Mouse (Mus musculus): Measurements from ENCODE around the gene Vsig10l. TPM values are rescaled to one million over a fixed set of nuclear protein-coding genes. Genes with fewer than 3 reads are reported as not detected.

The Vsig10l gene
- polyA plus RNA-seq (2016; fragmentation: Nextera tagmentation; extraction: Ambion mirVana) = 1.2 and 1.3 TPM in 2 replicates

DNA sequence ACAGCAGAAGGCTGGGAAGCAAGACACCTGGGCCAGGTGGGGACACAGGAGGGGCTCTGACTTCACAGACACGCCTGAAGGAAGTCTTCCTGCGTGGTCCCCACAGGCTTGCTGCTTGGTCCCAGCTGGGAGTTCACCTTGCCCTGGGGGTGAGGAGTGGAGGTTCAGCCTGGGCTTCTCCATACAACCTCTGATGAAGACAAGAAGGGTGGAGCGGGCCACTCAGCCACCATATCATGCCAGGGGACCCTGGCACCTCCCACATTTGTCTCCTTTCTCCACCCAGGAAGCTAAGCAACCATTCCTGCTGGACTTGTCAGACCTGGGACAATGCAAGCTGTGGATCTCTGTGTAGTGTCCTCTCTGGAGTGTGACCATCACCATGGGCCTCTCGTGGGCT lies at the start of gene Vsig10l:
TSS of gene Vsig10l (plus strand) at position 301 of the 400 bp plus-strand sequence.
- DNase-seq (ENCODE audit: low spot score) = no peak
- 61% methylated on average over 4 of the region's 4 CpGs for WGBS
- Histone ChIP-seq H3K36me3 (peaks cover 2% of the 10 kb centered on the region), H3K4me1 (peaks cover 17% of the 10 kb centered on the region), H3K4me3 (no peak within 1 kb of the TSS), H3K9me3 (replicated peaks) (no peaks in the 10 kb centered on the region), H3K27ac (no peak within 1 kb of the TSS), H3K27me3 (ENCODE audit: low read depth, poor library complexity, severe bottlenecking) (peaks cover 51% of the 10 kb centered on the region)

DNA sequence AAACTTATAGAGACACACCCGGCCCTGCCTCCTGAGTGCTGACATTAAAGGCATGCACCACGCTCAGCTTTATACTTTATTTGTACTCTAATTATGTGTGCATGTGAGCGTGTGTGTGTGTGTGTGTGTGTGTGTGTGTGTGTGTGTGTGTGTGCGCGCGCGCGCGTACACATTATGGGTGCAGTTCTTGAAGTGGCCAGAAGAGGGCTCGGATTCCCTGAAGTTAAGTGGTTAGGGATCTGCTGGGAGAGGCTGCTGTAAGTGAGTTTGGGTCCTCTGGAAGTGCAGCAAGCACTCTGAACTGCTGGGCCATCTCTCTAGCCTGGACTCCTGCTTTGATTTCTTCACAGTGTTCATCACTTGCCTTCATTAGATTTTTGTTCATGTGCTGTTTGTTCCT lies 45.7 kb upstream of the Vsig10l start:
- WGBS = 84% methylated on average over 10 of the region's 10 CpGs
- H3K27me3 ChIP-seq (ENCODE audit: low read depth, poor library complexity, severe bottlenecking) = no peaks in the 10 kb centered on the region

DNA sequence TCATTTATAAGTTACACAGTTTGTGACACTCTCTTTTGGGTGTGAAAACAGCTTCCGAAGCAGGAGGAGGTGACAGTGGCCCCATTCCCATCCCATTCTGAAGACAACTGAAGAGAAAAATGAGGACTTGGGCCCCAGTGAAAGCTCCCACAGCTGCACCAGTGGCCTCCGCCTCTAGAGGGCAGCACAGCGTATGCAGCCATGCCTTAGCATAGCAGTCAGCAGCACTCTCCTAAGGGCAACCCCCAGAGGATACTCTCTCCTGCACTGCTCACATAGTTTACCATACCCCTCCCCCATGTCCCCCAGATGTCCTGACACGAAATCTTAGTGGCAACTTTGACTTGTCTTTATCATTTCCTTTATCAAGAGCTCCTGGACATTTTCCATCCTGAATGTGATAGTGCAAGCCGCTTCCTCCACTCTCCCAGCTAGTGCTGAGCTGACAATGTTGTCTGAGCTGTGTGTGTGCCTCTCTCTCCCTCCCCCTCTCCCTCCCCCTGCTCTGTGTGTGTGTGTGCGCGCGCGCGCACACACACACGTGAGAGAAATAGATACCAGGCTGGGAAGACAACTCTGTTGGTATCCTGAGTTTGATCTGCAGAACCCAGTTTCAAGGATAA lies 39.8 kb upstream of the Vsig10l start:
- 16% methylated on average over 11 of the region's 11 CpGs for WGBS
- Histone ChIP-seq H3K4me3 (no peak overlapping the region), H3K27me3 (ENCODE audit: low read depth, poor library complexity, severe bottlenecking) (no peaks in the 10 kb centered on the region), H3K36me3 (no peaks in the 10 kb centered on the region), H3K4me1 (no peaks in the 10 kb centered on the region; the same call in 1 of the 2 replicates), H3K27ac (no peak overlapping the region), H3K9me3 (replicated peaks) (no peaks in the 10 kb centered on the region)
- DNase-seq (ENCODE audit: low spot score) = peak; percentile 85

More for the DNA sequence above, 45.7 kb upstream of the Vsig10l start:
- H3K9me3 ChIP-seq (replicated peaks) = no peaks in the 10 kb centered on the region
- H3K27ac ChIP-seq = no peak overlapping the region
- DNase-seq (ENCODE audit: low spot score) = no peak
- H3K4me3 ChIP-seq = no peak overlapping the region
- H3K4me1 ChIP-seq = no peaks in the 10 kb centered on the region
- H3K36me3 ChIP-seq = no peaks in the 10 kb centered on the region

DNA sequence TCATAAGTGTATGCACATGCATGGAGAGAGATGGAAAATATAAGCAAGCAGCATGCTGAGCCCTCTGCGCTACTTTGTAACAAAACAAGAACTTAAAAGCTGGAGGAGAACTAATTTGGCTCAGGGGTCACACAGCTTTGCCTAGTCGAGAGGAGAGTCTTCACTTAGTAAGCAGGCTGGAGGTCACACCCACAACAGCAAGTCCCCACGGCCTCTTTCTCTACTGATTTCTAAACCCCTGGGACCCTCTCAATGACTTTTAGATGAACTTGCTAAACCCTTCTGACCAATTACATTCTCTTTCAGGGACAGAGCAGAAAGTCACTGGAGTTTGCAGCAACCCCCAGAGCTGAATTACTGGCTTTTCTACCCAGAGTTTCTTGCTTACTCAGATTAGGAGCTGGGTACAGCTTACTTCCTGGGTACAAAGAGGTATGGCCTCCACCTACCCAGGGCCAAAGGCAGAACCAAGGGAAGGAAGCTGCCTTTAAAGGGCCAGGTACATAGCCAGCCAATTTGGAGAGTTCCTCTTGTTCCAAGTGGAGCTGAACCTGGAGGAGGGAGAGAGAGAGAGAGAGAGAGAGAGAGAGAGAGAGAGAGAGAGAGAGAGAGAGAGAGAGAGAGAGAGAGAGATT lies 38.8 kb upstream of the Vsig10l start:
- no peaks in the 10 kb centered on the region for H3K36me3 ChIP-seq
- H3K27me3 ChIP-seq (ENCODE audit: low read depth, poor library complexity, severe bottlenecking) = no peaks in the 10 kb centered on the region
- no peaks in the 10 kb centered on the region for H3K9me3 ChIP-seq (replicated peaks)
- no peak for DNase-seq (ENCODE audit: low spot score)
- H3K27ac ChIP-seq = no peak overlapping the region
- 68% methylated on average over 3 of the region's 3 CpGs for WGBS
- H3K4me1 ChIP-seq = no peaks in the 10 kb centered on the region; the same call in 1 of the 2 replicates
- H3K4me3 ChIP-seq = no peak overlapping the region

DNA sequence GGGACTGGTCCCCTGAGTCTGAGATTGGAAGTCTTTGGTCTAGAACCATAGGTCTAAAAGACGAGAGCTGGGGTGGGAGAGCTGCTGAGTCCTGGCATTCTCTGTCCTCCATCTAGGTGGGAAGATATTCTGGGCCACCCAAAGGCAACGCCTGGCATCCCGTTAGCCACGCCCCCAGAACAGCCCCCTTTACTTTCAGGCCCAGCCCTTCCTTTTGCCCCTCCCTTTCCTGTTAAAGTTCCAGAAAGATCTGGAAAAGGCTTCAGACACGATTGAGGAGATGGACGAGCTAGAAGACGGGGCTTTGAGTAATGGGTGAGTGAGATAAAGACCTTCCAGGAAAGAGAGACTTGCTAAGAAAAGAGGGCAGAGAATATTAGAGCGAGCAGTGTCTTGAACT lies 35.5 kb upstream of the Vsig10l start, which contains the start of gene Lim2:
TSS of gene Lim2 (plus strand) at position 265 of the 400 bp plus-strand sequence.
- Histone ChIP-seq H3K4me3 (no peak within 1 kb of the TSS), H3K27me3 (ENCODE audit: low read depth, poor library complexity, severe bottlenecking) (no peaks in the 10 kb centered on the region), H3K36me3 (no peaks in the 10 kb centered on the region), H3K4me1 (no peaks in the 10 kb centered on the region; the same call in 1 of the 2 replicates), H3K9me3 (replicated peaks) (no peaks in the 10 kb centered on the region), H3K27ac (no peak within 1 kb of the TSS)
- WGBS = 90% methylated on average over 8 of the region's 8 CpGs
- DNase-seq (ENCODE audit: low spot score) = no peak

DNA sequence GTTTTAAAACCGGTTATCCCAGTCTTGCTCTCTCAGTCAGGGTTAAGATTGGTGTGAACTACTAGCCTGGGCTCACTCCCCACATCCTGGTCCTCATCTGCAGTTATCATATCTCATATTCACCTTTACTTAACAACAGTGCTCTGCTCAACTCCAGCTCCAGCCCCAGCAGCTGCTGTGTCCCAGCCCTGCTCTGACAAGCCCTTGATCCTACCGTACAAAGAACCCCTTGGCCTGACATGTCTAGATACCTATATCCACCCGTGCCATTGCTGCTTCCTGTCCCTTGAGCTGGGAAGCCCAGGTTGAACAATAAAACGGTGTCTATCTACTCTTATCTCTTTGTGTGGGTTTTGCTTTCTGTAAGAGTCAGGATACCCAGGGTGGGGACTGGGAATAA lies 33.5 kb upstream of the Vsig10l start:
- no peaks in the 10 kb centered on the region for H3K9me3 ChIP-seq (replicated peaks)
- WGBS = 65% methylated on average over 4 of the region's 4 CpGs
- no peak for DNase-seq (ENCODE audit: low spot score)
- H3K27me3 ChIP-seq (ENCODE audit: low read depth, poor library complexity, severe bottlenecking) = no peaks in the 10 kb centered on the region
- no peak overlapping the region for H3K4me3 ChIP-seq
- no peak overlapping the region for H3K27ac ChIP-seq
- no peaks in the 10 kb centered on the region for H3K36me3 ChIP-seq
- no peaks in the 10 kb centered on the region for H3K4me1 ChIP-seq

DNA sequence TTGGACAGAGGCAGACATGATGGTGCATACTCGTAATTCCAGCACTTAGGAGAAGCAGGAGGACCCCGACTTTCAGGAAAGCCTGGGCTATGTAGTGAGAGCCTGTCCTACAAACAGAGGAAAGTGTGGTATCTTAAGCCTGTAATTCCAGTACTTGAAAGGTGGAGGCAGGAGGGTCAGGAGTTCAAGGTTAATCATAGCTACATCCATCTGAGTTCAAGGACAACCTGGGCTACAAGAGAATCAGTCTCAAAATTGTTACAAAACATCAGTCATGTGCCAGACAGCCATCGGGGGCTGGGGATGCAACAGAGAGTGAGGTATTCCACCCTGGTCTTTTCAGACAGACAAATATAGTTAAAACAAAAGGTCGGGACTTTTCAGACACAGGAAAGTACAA lies 30.1 kb upstream of the Vsig10l start:
- no peaks in the 10 kb centered on the region for H3K9me3 ChIP-seq (replicated peaks)
- DNase-seq (ENCODE audit: low spot score) = no peak
- H3K27me3 ChIP-seq (ENCODE audit: low read depth, poor library complexity, severe bottlenecking) = no peaks in the 10 kb centered on the region
- 81% methylated on average over 4 of the region's 4 CpGs for WGBS
- H3K4me3 ChIP-seq = no peak overlapping the region
- no peaks in the 10 kb centered on the region for H3K36me3 ChIP-seq
- no peaks in the 10 kb centered on the region for H3K4me1 ChIP-seq
- H3K27ac ChIP-seq = no peak overlapping the region

DNA sequence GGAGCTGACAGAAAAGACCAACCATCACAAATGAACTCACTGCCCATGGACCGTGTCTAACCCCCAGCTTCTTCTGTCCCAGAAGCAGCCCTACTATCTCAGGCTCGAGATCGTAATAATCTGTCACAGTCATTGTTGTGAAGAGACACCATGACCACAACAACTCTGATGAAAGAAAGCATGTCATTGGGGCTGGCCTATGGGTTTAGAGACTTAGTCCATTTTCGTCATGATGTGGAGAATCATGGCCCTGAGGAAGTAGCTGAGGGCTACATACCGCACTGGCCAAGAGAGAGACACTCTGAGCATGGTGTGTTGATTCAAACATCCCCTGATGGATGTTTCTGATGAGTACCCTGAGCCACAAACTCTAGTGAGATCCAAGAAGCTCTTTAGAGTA lies 28.3 kb upstream of the Vsig10l start:
- Histone ChIP-seq H3K9me3 (replicated peaks) (no peaks in the 10 kb centered on the region), H3K4me3 (no peak overlapping the region), H3K27me3 (ENCODE audit: low read depth, poor library complexity, severe bottlenecking) (no peaks in the 10 kb centered on the region), H3K27ac (no peak overlapping the region), H3K4me1 (no peaks in the 10 kb centered on the region), H3K36me3 (no peaks in the 10 kb centered on the region)
- no peak for DNase-seq (ENCODE audit: low spot score)
- 91% methylated on average over 5 of the region's 5 CpGs for WGBS

DNA sequence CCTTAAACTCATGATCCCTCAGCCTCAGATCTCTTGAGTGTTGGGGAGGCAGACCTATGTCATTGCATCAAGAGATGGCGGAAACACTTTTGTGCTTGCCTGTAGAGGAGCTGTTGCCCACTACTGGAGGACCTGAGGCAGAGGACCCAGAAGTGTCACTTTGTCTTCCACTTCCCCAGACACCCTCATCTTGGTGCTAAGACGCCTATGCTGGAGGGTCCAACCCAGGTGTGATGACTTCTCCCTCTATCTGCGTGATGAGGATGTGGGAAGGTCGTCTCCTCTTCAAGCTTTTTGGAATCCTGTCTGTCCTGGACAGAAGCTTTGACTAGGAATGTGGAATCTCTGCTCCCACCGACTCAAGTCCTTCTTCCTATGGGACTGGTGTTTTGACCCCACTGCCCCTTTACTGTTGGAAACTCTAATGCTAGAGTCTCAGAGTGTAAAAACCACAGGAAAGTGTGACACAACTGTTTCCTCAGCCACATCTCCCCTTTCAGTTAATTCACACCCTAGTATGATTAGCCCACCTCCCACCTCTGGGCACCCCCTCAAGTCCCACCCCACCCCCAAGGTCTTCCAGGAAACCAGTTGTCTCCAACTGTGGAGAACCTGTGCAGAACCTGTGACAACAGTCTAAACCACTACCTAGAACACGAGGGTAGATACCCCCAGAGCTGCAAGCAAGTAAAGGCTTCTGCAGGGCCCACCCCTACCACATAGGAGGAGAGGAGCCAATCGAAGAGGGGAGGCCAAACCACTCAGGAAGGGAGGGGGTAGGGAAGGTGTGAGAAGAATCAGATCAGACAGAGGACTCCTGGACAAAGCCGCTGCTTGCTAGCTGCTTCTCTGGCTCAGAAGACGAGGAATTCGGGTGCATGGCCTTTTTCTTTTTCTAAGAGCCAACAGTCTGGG lies 26.4 kb upstream of the Vsig10l start, which contains the start of gene Nkg7:
TSS of gene Nkg7 (plus strand) at position 733 of the 915 bp plus-strand sequence.
- DNase-seq (ENCODE audit: low spot score) = no peak
- no peak within 1 kb of the TSS for H3K27ac ChIP-seq
- H3K36me3 ChIP-seq = no peaks in the 10 kb centered on the region
- H3K27me3 ChIP-seq (ENCODE audit: low read depth, poor library complexity, severe bottlenecking) = no peaks in the 10 kb centered on the region
- no peaks in the 10 kb centered on the region for H3K4me1 ChIP-seq
- 71% methylated on average over 10 of the region's 10 CpGs for WGBS
- H3K4me3 ChIP-seq = no peak within 1 kb of the TSS
- no peaks in the 10 kb centered on the region for H3K9me3 ChIP-seq (replicated peaks)

DNA sequence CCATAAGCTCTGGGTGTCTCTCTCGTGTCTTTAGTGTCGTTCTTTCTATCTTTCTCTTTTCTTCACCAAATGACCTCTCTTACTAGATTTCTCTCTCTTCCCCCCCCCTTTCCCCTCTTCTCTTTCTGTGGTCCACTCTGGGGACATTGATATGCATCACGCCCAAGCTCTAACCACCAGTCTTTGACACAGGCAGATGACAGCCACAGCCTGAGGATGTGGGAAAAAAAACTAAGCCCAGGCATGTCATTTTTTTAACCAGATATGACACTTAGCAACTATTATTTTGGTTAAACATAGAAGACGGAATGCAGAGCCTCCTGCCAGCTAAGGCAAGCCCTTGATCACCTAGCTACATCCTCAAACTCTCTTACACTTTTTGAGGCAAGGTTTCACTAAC lies 24.3 kb upstream of the Vsig10l start:
- no peak overlapping the region for H3K27ac ChIP-seq
- H3K4me3 ChIP-seq = no peak overlapping the region
- H3K9me3 ChIP-seq (replicated peaks) = no peaks in the 10 kb centered on the region
- no peaks in the 10 kb centered on the region for H3K36me3 ChIP-seq
- H3K4me1 ChIP-seq = peaks cover 6% of the 10 kb centered on the region
- H3K27me3 ChIP-seq (ENCODE audit: low read depth, poor library complexity, severe bottlenecking) = no peaks in the 10 kb centered on the region
- DNase-seq (ENCODE audit: low spot score) = no peak
- WGBS = 83% methylated on average over 4 of the region's 4 CpGs

DNA sequence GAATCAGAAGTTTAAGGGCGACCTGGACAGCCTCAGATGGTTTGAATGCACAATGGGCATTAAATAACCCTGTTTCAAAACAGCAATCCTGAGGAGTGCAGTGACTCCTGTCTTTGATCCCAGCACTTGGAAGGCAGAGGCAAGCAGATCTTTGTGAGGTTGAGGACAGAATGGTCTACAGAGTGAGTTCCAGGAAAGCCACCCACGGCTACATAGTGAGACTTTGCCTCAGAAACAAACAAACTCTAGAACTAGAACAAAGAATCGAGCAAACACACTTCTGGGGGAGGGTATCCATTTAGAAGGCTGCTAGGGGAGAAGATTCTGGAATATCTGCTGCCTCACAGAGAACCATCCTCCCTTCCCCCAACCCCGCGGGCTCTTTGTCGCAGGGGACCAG lies 22.5 kb upstream of the Vsig10l start, which contains the start of gene Cldnd2:
TSS of gene Cldnd2 (plus strand) at position 301 of the 400 bp plus-strand sequence.
- peaks cover 16% of the 10 kb centered on the region for H3K4me1 ChIP-seq
- no peaks in the 10 kb centered on the region for H3K36me3 ChIP-seq
- no peak within 1 kb of the TSS for H3K27ac ChIP-seq
- WGBS = 85% methylated on average over 6 of the region's 6 CpGs
- H3K9me3 ChIP-seq (replicated peaks) = no peaks in the 10 kb centered on the region
- DNase-seq (ENCODE audit: low spot score) = no peak
- no peak within 1 kb of the TSS for H3K4me3 ChIP-seq
- no peaks in the 10 kb centered on the region for H3K27me3 ChIP-seq (ENCODE audit: low read depth, poor library complexity, severe bottlenecking)

DNA sequence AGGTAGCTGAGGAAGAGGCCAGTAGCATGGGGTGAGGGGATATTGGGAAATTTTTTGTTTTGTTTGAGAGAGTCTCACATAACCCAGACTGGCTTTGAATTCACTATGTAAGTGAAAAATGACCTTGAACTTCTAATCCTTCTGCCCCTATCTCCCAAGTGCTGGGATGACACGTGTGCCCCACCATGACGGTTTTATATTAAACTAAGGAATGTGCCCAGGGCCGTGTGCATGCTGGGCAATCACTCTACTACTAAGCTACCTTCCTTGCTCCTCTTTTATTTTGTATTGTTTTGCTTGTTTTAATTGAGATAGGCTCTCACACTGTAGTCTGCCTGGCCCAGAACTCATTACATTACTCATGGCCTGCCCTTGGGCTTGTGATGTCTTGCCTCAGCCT lies 21.9 kb upstream of the Vsig10l start:
- Histone ChIP-seq H3K4me3 (no peak overlapping the region), H3K9me3 (replicated peaks) (no peaks in the 10 kb centered on the region), H3K27me3 (ENCODE audit: low read depth, poor library complexity, severe bottlenecking) (no peaks in the 10 kb centered on the region), H3K4me1 (peaks cover 16% of the 10 kb centered on the region), H3K36me3 (no peaks in the 10 kb centered on the region), H3K27ac (no peak overlapping the region)
- WGBS = 88% methylated on average over 3 of the region's 3 CpGs
- DNase-seq (ENCODE audit: low spot score) = no peak

DNA sequence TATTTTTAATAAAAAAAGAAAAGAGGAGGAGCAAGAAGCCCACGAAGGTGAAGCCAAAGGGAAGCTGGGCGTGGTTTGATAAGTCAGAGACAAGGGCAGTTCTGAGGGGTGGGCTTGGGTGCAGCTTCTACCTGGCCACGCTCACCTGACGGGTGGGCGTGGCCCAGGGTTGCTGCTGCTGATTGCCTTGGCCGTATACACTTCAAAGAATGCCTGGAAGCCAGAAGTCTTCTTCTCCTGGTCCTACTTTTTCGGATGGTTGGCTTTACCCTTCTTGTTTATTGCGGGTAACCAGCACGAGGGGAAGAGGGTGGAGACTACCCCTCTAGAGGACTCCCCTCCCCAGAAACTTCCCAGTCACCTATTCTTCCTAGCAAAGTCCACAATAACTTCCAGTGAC lies 20.3 kb upstream of the Vsig10l start:
- peaks cover 16% of the 10 kb centered on the region for H3K4me1 ChIP-seq
- H3K36me3 ChIP-seq = no peaks in the 10 kb centered on the region
- 9% methylated on average over 9 of the region's 9 CpGs for WGBS
- peak overlapping the region; percentile 65 for H3K4me3 ChIP-seq
- no peak for DNase-seq (ENCODE audit: low spot score)
- peak overlapping the region; percentile 86 for H3K27ac ChIP-seq
- no peaks in the 10 kb centered on the region for H3K27me3 ChIP-seq (ENCODE audit: low read depth, poor library complexity, severe bottlenecking)
- H3K9me3 ChIP-seq (replicated peaks) = no peaks in the 10 kb centered on the region
